Mouse (Mus musculus): Measurements from ENCODE around the gene Atp8a2.

- no peak for TF ChIP-seq HCFC1 (IDR thresholded peaks at IDR 0.05; ENCODE audit: borderline replicate concordance, insufficient read depth, low read length)
- no peak for TF ChIP-seq ZC3H11A (IDR thresholded peaks at IDR 0.05; ENCODE audit: borderline replicate concordance, low read depth, low read length)
- no peak for TF ChIP-seq CHD2 (IDR thresholded peaks at IDR 0.05; ENCODE audit: low read depth, low read length)
- TF ChIP-seq ZNF384 (IDR thresholded peaks at IDR 0.05; ENCODE audit: low read depth, low read length) = no peak
Observed at GRCm38 (mm10) chr14:59752401-59752800, 444.6 kb downstream of the Atp8a2 start.
